Mouse (Mus musculus) forebrain, embryonic 14.5 days (tissue): ENCODE measurements around the gene Pla2g2f. TPM values are rescaled to one million over a fixed set of nuclear protein-coding genes. Genes with fewer than 3 reads are reported as not detected.

ENCODE experiments used
- ATAC-seq: fragments of 200-750 bp; cut with Nextera tagmentation; 2 replicates; pipeline ENCODE4 v1.8.0; 2017; ENCODE audit warnings: mild to moderate bottlenecking, moderate library complexity
- DNase-seq: peaks from one replicate; pipeline ENCODE4 v3.0.0-alpha.2; 2015; ENCODE audit warnings: low spot score
- H3K27ac ChIP-seq: fragments of 300-500 bp; sonication (generic); 2 replicates; pipeline ENCODE4 v1.5.1; 2014; ENCODE audit warnings: low read depth, mild to moderate bottlenecking, control low read depth, low read length, moderate library complexity
- H3K27me3 ChIP-seq: fragments of 300-500 bp; sonication (generic); replicated peaks from 2 replicates; pipeline ENCODE4 v1.6.1; 2014; ENCODE audit warnings: low read length, control low read depth, mixed read lengths; ENCODE audit not compliant: control insufficient read depth, insufficient read depth
- H3K36me3 ChIP-seq: fragments of 300-500 bp; sonication (generic); 2 replicates; pipeline ENCODE4 v1.6.1; 2014; ENCODE audit warnings: low read length, control low read depth; ENCODE audit not compliant: control insufficient read depth, insufficient read depth
- H3K4me1 ChIP-seq: fragments of 300-500 bp; sonication (generic); 2 replicates; pipeline ENCODE4 v1.6.1; 2014; ENCODE audit warnings: antibody characterized with exemption, low read length, control low read depth; ENCODE audit not compliant: control insufficient read depth, insufficient read depth
- H3K4me2 ChIP-seq: fragments of 300-500 bp; sonication (generic); 2 replicates; pipeline ENCODE4 v1.6.1; 2014; ENCODE audit warnings: mild to moderate bottlenecking, control low read depth, low read length
- H3K4me3 ChIP-seq: fragments of 300-500 bp; sonication (generic); 2 replicates; pipeline ENCODE4 v1.5.1; 2014; ENCODE audit warnings: low read depth, low read length, control low read depth
- H3K9ac ChIP-seq: fragments of 300-500 bp; sonication (generic); 2 replicates; pipeline ENCODE4 v1.6.1; 2014; ENCODE audit warnings: mild to moderate bottlenecking, low read length, control low read depth, moderate library complexity
- H3K9me3 ChIP-seq: fragments of 300-500 bp; sonication (generic); replicated peaks from 2 replicates; pipeline ENCODE4 v1.6.1; 2016; ENCODE audit warnings: low read length, control low read depth, mixed read lengths; ENCODE audit not compliant: control insufficient read depth
- WGBS: fragments of 180-500 bp; shearing (Covaris S2); extraction: QIAGEN DNeasy Blood & Tissue Kit; methylation state at CpG from one replicate; pipeline ENCODE4 v1.1.7; 2014; 5-methylcytosine and 5-hydroxymethylcytosine counted together
- polyA plus RNA-seq: library from polyadenylated mRNA; unstranded; fragments of >200 nt; fragmentation: Nextera tagmentation; extraction: Ambion mirVana; gene quantifications from 2 replicates; pipeline ENCODE4 v1.2.1, GENCODE M21; 2014

Pla2g2f gene
- polyA plus RNA-seq, 1 experiment from 2014 or later: not detected

DNA sequence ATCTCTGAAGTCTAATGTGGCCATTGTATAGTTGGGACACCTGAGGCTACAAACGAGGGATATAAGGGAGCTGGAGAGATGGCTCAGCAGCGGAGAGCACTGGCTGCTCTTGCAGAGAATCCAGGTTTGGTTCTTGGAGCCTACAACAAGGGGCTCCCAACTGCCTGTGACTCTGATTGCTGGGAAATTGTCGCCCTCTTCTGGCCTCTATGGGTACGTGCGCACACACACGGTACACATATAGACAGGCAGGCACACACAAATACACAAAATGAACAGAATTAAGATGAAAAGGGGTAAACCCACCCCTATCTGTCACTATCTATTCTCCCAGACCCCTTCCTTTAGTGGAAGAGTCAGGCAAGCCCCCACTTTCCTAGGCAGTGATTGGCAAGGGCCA is 4.8 kb downstream of the Pla2g2f start:
- no peak for DNase-seq
- Histone ChIP-seq H3K27me3 (no peaks in the 10 kb centered on the region), H3K9ac (no peak overlapping the region), H3K4me1 (no peaks in the 10 kb centered on the region), H3K36me3 (no peaks in the 10 kb centered on the region), H3K27ac (no peak overlapping the region), H3K9me3 (no peaks in the 10 kb centered on the region), H3K4me3 (no peak overlapping the region), H3K4me2 (no peak overlapping the region)
- ATAC-seq: no peak
- 91% methylated on average over 6 of the region's 6 CpGs for WGBS

GRCm38 (mm10) chr4:138748369-138749072 is 8.9 kb downstream of the Pla2g2f start:
- H3K4me3 ChIP-seq: no peak overlapping the region
- DNase-seq: peak; percentile 73
- H3K9ac ChIP-seq: no peak overlapping the region
- WGBS: 57% methylated on average over 8 of the region's 8 CpGs
- H3K9me3 ChIP-seq: no peaks in the 10 kb centered on the region
- no peak overlapping the region for H3K27ac ChIP-seq
- H3K4me2 ChIP-seq: no peak overlapping the region
- H3K36me3 ChIP-seq: no peaks in the 10 kb centered on the region
- peak; percentile 50; the same call in 1 of the 2 replicates for ATAC-seq
- no peaks in the 10 kb centered on the region for H3K27me3 ChIP-seq
- no peaks in the 10 kb centered on the region for H3K4me1 ChIP-seq

DNA sequence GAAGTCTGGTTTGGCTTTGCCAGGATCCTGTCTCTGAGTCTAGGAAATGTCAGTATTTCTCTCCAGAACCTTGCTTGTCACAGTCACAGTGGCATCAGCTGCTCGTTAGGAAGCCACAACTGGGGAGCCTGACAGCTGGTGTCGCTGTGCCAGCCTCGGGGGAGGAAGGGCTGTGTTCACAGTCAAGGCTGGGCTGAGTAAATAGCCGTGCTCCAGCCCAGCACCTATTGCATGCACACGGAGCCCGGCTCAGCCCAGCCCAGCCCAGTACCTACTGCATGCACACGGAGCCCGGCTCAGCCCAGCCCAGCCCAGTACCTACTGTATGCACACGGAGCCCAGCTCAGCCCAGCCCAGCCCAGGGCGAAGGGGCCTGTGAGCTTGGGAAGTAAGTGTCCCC is 9.6 kb downstream of the Pla2g2f start:
- WGBS: 52% methylated on average over 10 of the region's 10 CpGs
- Histone ChIP-seq H3K4me3 (no peak overlapping the region), H3K9ac (no peak overlapping the region), H3K4me1 (no peaks in the 10 kb centered on the region), H3K27ac (0 out of 2 replicates have a peak overlapping the region, but pooled peaks have one; percentile 33), H3K36me3 (no peaks in the 10 kb centered on the region), H3K4me2 (no peak overlapping the region), H3K27me3 (no peaks in the 10 kb centered on the region), H3K9me3 (no peaks in the 10 kb centered on the region)
- DNase-seq (peak; percentile 45), ATAC-seq (no peak; the same call in 1 of the 2 replicates)

DNA sequence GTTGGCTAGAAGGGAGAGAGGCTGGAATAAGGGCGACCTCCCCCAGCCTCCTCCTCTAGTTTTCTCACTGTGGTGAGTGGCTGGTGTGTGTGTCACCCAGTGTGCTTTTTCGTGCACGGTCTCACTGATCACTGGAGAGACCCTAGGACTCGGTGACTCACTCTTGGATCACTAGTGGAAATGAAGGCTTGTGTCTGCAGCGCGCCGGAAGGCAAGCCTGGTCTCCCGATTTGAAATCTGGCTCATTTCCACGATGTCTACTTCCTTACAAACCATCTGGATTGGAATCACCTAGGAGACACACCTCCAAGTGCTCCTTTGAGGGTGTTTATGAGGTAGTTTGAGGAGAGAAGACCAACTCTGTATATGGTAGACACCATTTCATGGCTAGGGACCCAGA is 10.6 kb downstream of the Pla2g2f start:
- no peak for DNase-seq
- WGBS: 91% methylated on average over 9 of the region's 9 CpGs
- Histone ChIP-seq H3K9ac (no peak overlapping the region), H3K36me3 (no peaks in the 10 kb centered on the region), H3K4me2 (no peak overlapping the region), H3K4me3 (no peak overlapping the region), H3K9me3 (no peaks in the 10 kb centered on the region), H3K4me1 (no peaks in the 10 kb centered on the region), H3K27me3 (no peaks in the 10 kb centered on the region), H3K27ac (no peak overlapping the region)
- no peak for ATAC-seq

- Histone ChIP-seq H3K27ac (no peak overlapping the region), H3K36me3 (no peaks in the 10 kb centered on the region), H3K9me3 (no peaks in the 10 kb centered on the region), H3K4me1 (no peaks in the 10 kb centered on the region), H3K27me3 (no peaks in the 10 kb centered on the region), H3K4me2 (no peak overlapping the region), H3K9ac (no peak overlapping the region), H3K4me3 (no peak overlapping the region)
- WGBS: 70% methylated on average over 4 of the region's 4 CpGs
- no peak for ATAC-seq
- no peak for DNase-seq
Observed at GRCm38 (mm10) chr4:138745884-138746283, 11.5 kb downstream of the Pla2g2f start.

DNA sequence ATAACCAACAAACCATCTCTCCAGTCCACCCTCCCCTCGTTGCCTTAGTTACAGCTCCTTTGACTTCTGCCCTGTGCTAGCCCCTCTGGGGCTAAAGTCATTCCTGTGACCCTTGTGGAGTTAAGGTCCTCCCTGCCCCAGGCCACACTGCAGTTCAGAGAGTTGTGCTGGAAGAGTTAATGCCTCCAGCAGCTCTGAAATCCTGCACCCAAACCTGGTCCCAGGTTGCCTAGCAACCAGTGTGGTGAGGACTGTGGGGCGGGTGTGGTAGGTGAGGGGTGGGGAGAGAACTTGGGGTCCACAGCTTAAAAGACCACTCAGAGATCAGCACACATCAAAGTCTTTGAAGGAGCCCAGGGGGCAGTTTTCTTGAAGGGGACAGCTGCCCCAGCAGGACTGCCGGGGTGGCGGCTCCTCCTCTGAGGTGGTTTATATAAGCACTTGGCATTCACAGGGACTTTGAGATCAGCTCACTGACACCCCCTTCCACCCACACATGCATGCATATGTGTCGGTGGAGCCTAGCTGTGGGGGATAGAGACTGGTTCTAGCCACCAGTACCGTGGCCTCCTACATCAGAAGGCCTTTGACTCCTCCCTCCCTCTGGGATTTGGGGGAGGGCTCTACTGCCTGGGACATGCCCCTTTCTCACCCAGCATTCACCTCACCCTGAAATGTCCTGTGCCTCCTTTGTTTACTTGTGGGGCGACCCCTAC is 18.1 kb downstream of the Pla2g2f start:
- no peaks in the 10 kb centered on the region for H3K36me3 ChIP-seq
- ATAC-seq: no peak
- 0 out of 2 replicates have a peak, but pooled peaks cover 3% of the 10 kb centered on the region for H3K4me1 ChIP-seq
- no peak overlapping the region for H3K4me2 ChIP-seq
- H3K9me3 ChIP-seq: no peaks in the 10 kb centered on the region
- H3K9ac ChIP-seq: no peak overlapping the region
- H3K4me3 ChIP-seq: no peak overlapping the region
- WGBS: 25% methylated on average over 7 of the region's 7 CpGs
- DNase-seq: peak; percentile 30
- no peak overlapping the region for H3K27ac ChIP-seq
- no peaks in the 10 kb centered on the region for H3K27me3 ChIP-seq

DNA sequence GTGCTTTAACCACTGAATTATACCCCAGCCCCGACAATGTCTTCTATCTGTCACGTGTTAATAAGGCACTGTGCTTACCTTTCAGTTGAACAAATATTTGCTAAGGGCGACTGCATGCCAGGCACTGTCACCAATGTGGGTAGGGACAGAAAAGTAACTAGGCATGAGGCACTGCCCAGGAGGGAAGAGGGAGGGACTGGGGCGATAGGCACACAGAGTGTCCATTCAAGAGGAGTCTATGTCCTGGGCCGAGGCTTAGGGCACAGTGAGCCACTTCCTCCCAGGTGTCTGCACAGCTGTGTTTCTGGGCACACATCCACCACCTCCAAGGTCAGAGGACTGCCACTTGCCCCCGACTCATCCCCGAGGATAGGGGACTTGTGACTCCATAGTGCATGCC is 20.4 kb downstream of the Pla2g2f start, which contains the start of gene Ubxn10:
TSS of gene Ubxn10 (minus strand) at position 137 of the 400 bp plus-strand sequence.
- Histone ChIP-seq H3K27me3 (no peaks in the 10 kb centered on the region), H3K4me1 (0 out of 2 replicates have a peak, but pooled peaks cover 3% of the 10 kb centered on the region), H3K4me2 (no peak within 1 kb of the TSS), H3K9me3 (no peaks in the 10 kb centered on the region), H3K4me3 (no peak within 1 kb of the TSS), H3K9ac (no peak within 1 kb of the TSS), H3K27ac (no peak within 1 kb of the TSS), H3K36me3 (no peaks in the 10 kb centered on the region)
- DNase-seq: no peak
- no peak for ATAC-seq
- WGBS: 78% methylated on average over 7 of the region's 7 CpGs

DNA sequence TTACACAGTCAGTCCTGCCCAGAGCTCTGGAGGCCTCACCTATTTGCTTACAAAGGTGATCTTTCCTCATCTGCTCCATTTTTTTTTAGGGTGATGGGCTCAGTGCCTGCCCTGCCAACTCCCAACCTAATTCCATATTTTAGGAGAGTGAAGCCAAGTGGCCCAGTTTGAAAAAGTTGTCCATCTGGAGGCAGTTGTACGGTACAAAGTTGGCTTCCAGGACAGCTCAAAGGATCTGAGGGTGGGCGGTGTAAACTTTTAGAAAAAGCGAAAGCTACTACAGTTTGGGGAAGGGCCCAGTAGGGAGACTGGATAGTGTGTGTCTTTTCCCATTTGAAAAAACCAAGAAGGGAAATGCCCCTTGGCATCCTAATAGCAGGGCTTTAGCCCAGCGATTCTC is 22.6 kb downstream of the Pla2g2f start:
- Histone ChIP-seq H3K4me2 (no peak overlapping the region), H3K4me1 (0 out of 2 replicates have a peak, but pooled peaks cover 3% of the 10 kb centered on the region), H3K36me3 (no peaks in the 10 kb centered on the region), H3K4me3 (no peak overlapping the region), H3K9me3 (no peaks in the 10 kb centered on the region), H3K27ac (no peak overlapping the region), H3K27me3 (no peaks in the 10 kb centered on the region), H3K9ac (no peak overlapping the region)
- no peak for DNase-seq
- WGBS: 92% methylated on average over 4 of the region's 4 CpGs
- ATAC-seq: no peak

- no peaks in the 10 kb centered on the region for H3K27me3 ChIP-seq
- peaks cover 6% of the 10 kb centered on the region; the same call in 1 of the 2 replicates for H3K4me1 ChIP-seq
- no peaks in the 10 kb centered on the region for H3K9me3 ChIP-seq
- H3K9ac ChIP-seq: no peak overlapping the region
- no peak overlapping the region for H3K27ac ChIP-seq
- no peaks in the 10 kb centered on the region for H3K36me3 ChIP-seq
- no peak overlapping the region for H3K4me2 ChIP-seq
- ATAC-seq: no peak
- WGBS: 89% methylated on average over 7 of the region's 7 CpGs
- H3K4me3 ChIP-seq: no peak overlapping the region
- no peak for DNase-seq
Observed at GRCm38 (mm10) chr4:138734105-138734504, 23.3 kb downstream of the Pla2g2f start.
